Mouse (Mus musculus): ENCODE measurements around the gene Shc4.

- TF ChIP-seq EP300 (IDR thresholded peaks at IDR 0.05; ENCODE audit: low read depth) (no peak), CTCF (IDR thresholded peaks at IDR 0.05; ENCODE audit: low read depth) (peak; percentile 96)
These were observed 8.0 kb upstream of the Shc4 start for GRCm38 (mm10) chr2:125731763-125732560.

All from liver, postnatal 0 days (tissue).